Mouse (Mus musculus): ENCODE results near the gene Gm21800. TPM values are rescaled to one million over a fixed set of nuclear protein-coding genes. Genes with fewer than 3 reads are reported as not detected.

Gm21800 gene
- polyA plus RNA-seq (2012; rRNA removed), result not detected in 2 replicates

DNA sequence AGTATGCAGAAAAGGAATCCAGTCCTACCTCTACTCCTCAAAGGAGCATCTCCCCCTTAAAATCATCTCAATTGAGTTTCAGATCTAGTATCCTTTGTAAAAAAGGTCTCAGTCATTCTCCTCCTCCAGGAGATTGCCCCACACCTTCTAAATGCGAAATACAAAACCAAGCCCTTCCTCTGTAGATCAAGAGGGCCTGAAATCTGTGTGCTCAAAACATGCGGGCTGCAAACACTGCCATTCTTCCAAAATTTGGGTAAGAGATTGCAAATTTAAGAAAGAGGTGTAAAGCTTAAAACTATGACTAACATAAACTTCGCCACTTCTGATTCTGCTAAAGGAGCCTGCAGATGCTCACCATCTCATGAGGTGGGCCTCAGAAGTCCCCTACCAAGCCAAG is at the start of gene Gm21800:
Gm21800 (plus strand) TSS at position 301 of the 400 bp plus-strand sequence.

Data from central nervous system, embryonic 11.5 days (tissue).